Mouse (Mus musculus): ENCODE measurements around the gene Dlgap5. TPM values are rescaled to one million over a fixed set of nuclear protein-coding genes. Genes with fewer than 3 reads are reported as not detected.

Dlgap5 gene
- total and polyA plus RNA-seq, 3 experiments, result 48.9 to 62.9 (median 53.5) TPM

DNA sequence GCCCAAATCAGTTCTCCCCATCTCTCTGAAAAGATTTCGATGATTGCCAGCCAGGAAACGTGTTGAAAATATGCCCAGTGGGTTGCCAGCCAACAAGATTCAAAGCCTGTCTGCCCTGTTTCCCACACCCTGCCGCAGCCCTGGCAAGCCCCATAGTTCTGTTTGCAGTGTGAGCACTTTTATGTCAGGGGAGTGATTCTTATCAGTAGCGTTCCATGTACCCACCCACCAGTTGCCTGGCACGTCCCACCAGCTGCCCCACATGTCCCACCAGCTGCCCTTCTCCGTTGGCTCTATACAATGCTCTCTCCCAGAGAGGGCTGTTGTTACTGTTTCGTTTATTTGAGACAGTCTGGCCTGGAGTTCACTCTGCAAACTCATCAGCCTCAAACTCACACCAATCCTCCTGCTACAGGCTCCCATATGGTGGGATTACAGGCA, 51.3 kb downstream of the Dlgap5 start:
- dilution Hi-C loops (cut with MboI; ENCODE audit: extremely low pct_ligation_motif_present, extremely low pct_unique_long_range_greater_than_20kb, low sequenced_read_pairs), result no loop called here
- TF ChIP-seq ZC3H11A (IDR thresholded peaks at IDR 0.05; ENCODE audit: low read depth, low read length) (no peak), POLR2A (IDR thresholded peaks at IDR 0.05; ENCODE audit: low read depth, low read length) (no peak), ZNF384 (IDR thresholded peaks at IDR 0.05; ENCODE audit: low read depth, low read length) (no peak), JUND (conservative IDR thresholded peaks at IDR 0.05; ENCODE audit: low read depth, low read length) (no peak), UBTF (IDR thresholded peaks at IDR 0.05; ENCODE audit: low read depth, low read length) (no peak), TCF12 (IDR thresholded peaks at IDR 0.05; ENCODE audit: low read depth, low read length) (no peak), ETS1 (conservative IDR thresholded peaks at IDR 0.05; ENCODE audit: low read depth, low read length) (no peak), E2F4 (IDR thresholded peaks at IDR 0.05; ENCODE audit: insufficient replicate concordance, low read depth, low read length) (no peak), MAX (IDR thresholded peaks at IDR 0.05; ENCODE audit: low read length) (no peak), BHLHE40 (IDR thresholded peaks at IDR 0.05; ENCODE audit: low read depth, low read length) (no peak), MEF2A (IDR thresholded peaks at IDR 0.05; ENCODE audit: borderline replicate concordance, low read depth, low read length) (no peak), TBP (conservative IDR thresholded peaks at IDR 0.05; ENCODE audit: low read depth, low read length) (no peak), MAFK (IDR thresholded peaks at IDR 0.05; ENCODE audit: insufficient replicate concordance, low read length) (no peak), MXI1 (IDR thresholded peaks at IDR 0.05; ENCODE audit: low read depth, low read length) (no peak), MAZ (IDR thresholded peaks at IDR 0.05; ENCODE audit: low read depth, low read length) (no peak), MYC (IDR thresholded peaks at IDR 0.05; ENCODE audit: low read depth, low read length) (no peak), ZKSCAN1 (IDR thresholded peaks at IDR 0.05; ENCODE audit: borderline replicate concordance, low read depth, low read length) (no peak), USF2 (conservative IDR thresholded peaks at IDR 0.05; ENCODE audit: low read depth, low read length) (no peak), CHD2 (IDR thresholded peaks at IDR 0.05; ENCODE audit: low read length) (no peak), IRF4 (IDR thresholded peaks at IDR 0.05; ENCODE audit: low read depth, low read length) (no peak)
- Histone ChIP-seq H3K9ac (ENCODE audit: insufficient read depth, low read depth) (no peak overlapping the region), H3K79me2 (replicated peaks; ENCODE audit: control insufficient read depth, extremely low read depth, insufficient read depth, poor library complexity, severe bottlenecking) (no peaks in the 10 kb centered on the region), H3K9me3 (replicated peaks; ENCODE audit: low read length) (no peaks in the 10 kb centered on the region), H3K4me2 (ENCODE audit: insufficient read depth, low read depth, poor library complexity, severe bottlenecking) (no peak overlapping the region), H3K27ac (ENCODE audit: insufficient read depth, low read depth) (no peak overlapping the region), H3K36me3 (replicated peaks in 1 of 2; ENCODE audit: control insufficient read depth in 1 of 2, insufficient read depth in 1 of 2, low read length in 1 of 2) (no peaks in the 10 kb centered on the region), H3K27me3 (replicated peaks) (no peaks in the 10 kb centered on the region), H3K4me3 (replicated peaks in 1 of 3; ENCODE audit: low read depth in 2 of 3, low read length in 2 of 3, poor library complexity in 1 of 3) (no peak overlapping the region), H3K4me1 (ENCODE audit: control insufficient read depth in 1 of 2, insufficient read depth in 2 of 2) (peaks cover 7 to 23% of the 10 kb centered on the region in 2 experiments)
- no peak for DNase-seq (ENCODE audit: extremely low read depth)
- in situ Hi-C loops (cut with MboI; ENCODE audit: low pct_ligation_motif_present, low pct_unique_long_range_greater_than_20kb, low sequenced_read_pairs), result no loop called here

DNA sequence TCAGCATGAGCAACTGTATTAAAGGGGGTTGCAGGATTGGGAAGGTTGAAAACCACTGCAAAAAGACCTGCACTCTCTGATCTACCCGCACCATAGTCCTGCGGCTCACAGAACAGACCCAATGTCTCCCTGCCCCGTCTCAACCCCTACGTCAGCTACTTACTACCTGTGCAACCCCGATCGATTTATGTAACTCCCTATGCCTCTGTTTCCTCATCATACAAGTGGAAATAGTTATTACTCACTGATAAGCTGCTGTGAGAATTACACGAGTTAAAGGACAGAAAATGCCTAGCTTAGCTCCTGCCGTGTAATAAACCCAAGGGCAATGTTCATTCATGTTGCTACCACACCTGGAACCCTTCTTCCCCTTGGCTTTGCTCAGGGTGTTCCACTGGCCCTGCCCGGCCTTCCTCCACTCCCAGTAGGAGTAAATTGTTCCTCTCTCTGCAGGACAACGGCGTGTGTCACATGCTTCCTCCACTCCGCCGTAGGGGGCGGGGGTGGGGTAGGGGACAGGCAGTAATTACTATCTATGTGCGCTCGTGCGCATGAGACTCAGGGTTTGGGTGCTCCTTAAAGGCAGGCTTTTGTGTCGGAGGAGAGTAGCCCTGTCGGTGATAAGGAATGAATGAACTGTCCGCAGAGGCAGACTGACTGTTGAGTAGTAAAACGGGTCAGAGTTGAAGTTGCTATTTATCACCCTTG, 53.3 kb downstream of the Dlgap5 start:
- no peaks in the 10 kb centered on the region for H3K9me3 ChIP-seq (replicated peaks; ENCODE audit: low read length)
- H3K9ac ChIP-seq (ENCODE audit: insufficient read depth, low read depth), result no peak overlapping the region
- H3K27ac ChIP-seq (ENCODE audit: insufficient read depth, low read depth), result no peak overlapping the region
- H3K4me2 ChIP-seq (ENCODE audit: insufficient read depth, low read depth, poor library complexity, severe bottlenecking), result no peak overlapping the region
- no peak overlapping the region for H3K4me3 ChIP-seq (replicated peaks in 1 of 3; ENCODE audit: low read depth in 2 of 3, low read length in 2 of 3, poor library complexity in 1 of 3)
- no peak for TF ChIP-seq MAZ (IDR thresholded peaks at IDR 0.05; ENCODE audit: low read depth, low read length)
- no peak for TF ChIP-seq IRF4 (IDR thresholded peaks at IDR 0.05; ENCODE audit: low read depth, low read length)
- TF ChIP-seq MAX (IDR thresholded peaks at IDR 0.05; ENCODE audit: low read length), result no peak
- no peak for TF ChIP-seq TCF12 (IDR thresholded peaks at IDR 0.05; ENCODE audit: low read depth, low read length)
- no peak for TF ChIP-seq USF2 (conservative IDR thresholded peaks at IDR 0.05; ENCODE audit: low read depth, low read length)
- TF ChIP-seq USF1 (IDR thresholded peaks at IDR 0.05; ENCODE audit: low read depth, low read length), result no peak
- DNase-seq (ENCODE audit: extremely low read depth), result no peak
- H3K27me3 ChIP-seq (replicated peaks), result no peaks in the 10 kb centered on the region
- in situ Hi-C loops (cut with MboI; ENCODE audit: low pct_ligation_motif_present, low pct_unique_long_range_greater_than_20kb, low sequenced_read_pairs) (no loop called here), dilution Hi-C loops (cut with MboI; ENCODE audit: extremely low pct_ligation_motif_present, extremely low pct_unique_long_range_greater_than_20kb, low sequenced_read_pairs) (no loop called here)
- H3K36me3 ChIP-seq (replicated peaks in 1 of 2; ENCODE audit: control insufficient read depth in 1 of 2, insufficient read depth in 1 of 2, low read length in 1 of 2), result no peaks in the 10 kb centered on the region
- no peaks in the 10 kb centered on the region for H3K79me2 ChIP-seq (replicated peaks; ENCODE audit: control insufficient read depth, extremely low read depth, insufficient read depth, poor library complexity, severe bottlenecking)
- peaks cover 21 to 42% of the 10 kb centered on the region in 2 experiments for H3K4me1 ChIP-seq (ENCODE audit: control insufficient read depth in 1 of 2, insufficient read depth in 2 of 2)

All from CH12.LX (cell line).